Mouse (Mus musculus) lung, postnatal 0 days (tissue): ENCODE data around the gene Trub1.

Experiments
- CTCF ChIP-seq: IDR thresholded peaks from 2 replicates; pipeline ENCODE4 v1.5.1; 2016; ENCODE audit warnings: antibody characterized with exemption, mild to moderate bottlenecking
- EP300 ChIP-seq: IDR thresholded peaks from 2 replicates; pipeline ENCODE4 v1.6.1; 2016; ENCODE audit warnings: antibody characterized with exemption, mild to moderate bottlenecking, control low read depth

GRCm38 (mm10) chr19:57537510-57538182 is 84.9 kb downstream of the Trub1 start:
- TF ChIP-seq CTCF: no peak
- no peak for TF ChIP-seq EP300
